Mouse (Mus musculus): ENCODE data around the gene Gm7861. TPM values are rescaled to one million over a fixed set of nuclear protein-coding genes. Genes with fewer than 3 reads are reported as not detected.

Gm7861 gene
- polyA plus RNA-seq (2012; rRNA removed): not detected in 2 replicates

DNA sequence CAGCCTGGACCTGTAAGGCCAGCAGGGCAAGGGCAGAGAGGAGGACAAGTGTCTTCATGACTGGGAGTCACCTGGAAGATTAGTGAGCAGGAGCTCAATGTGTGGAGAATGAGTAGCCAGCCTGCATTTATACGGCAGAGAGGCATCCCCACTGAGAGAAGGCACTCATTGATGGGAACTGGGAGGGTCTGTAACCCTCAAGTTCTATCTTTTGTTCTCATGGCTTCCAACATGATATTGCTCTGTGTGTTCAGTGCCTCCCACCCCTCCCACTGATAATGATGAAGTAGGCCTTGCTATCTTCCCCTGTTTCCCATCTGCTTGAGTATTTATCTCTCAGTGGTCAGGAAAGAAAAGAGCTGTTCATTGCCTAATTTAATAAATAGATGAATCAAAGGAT, at the start of gene Gm7861:
Gm7861 (minus strand) TSS at position 101 of the 400 bp plus-strand sequence.

DNA sequence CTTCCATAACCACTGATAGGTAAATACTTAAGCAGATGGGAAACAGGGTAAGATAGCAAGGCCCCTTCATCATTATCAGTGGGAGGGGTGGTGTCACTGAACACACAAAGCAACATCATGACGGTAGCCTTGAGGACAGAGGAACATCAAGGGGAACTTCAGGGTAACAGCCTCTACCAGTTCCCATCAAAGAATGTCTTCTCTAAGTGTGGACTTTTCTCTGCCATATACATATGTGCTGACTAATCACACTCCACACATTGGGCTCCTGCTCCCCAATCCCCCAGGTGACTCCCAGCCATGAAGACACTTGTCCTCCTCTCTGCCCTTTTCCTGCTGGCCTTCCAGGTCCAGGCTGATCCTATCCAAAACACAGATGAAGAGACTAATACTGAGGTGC, 23.6 kb upstream of the Gm7861 start, which contains the start of gene Defa26:
Defa26 (plus strand) TSS at position 301 of the 400 bp plus-strand sequence.

DNA sequence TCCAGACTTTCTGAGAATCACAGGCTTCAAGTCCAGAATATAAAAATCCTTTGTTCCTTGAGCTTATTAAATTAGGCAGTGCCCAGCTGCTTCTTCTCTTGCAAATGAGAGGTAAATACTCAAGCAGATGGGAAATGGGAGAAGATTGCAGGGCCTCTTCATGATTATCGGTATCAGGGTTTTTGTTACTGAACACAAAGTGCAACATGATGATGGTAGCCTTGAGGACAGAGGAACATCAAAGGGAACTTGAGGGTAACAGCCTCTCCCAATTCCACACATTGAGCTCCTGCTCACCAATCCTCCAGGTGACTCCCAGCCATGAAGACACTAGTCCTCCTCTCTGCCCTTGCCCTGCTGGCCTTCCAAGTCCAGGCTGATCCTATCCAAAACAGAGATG, 11.6 kb downstream of the Gm7861 start, which contains the start of gene Defa28:
Defa28 (plus strand) TSS at position 301 of the 400 bp plus-strand sequence.

GRCm38 (mm10) chr8:21565086-21565485, 29.2 kb downstream of the Gm7861 start, which contains the start of gene Defa37:
Defa37 (plus strand) TSS chr8:21565386.

Other genes with a start within 250 kb of the Gm7861 start
- gene Defa2, start 216.0 kb downstream of the Gm7861 start, polyA plus RNA-seq (2012; rRNA removed): not detected in 2 replicates
- not detected in 2 replicates for gene Defa33, start 202.7 kb downstream of the Gm7861 start, polyA plus RNA-seq (2012; rRNA removed)
- gene Defa36, start 167.1 kb downstream of the Gm7861 start, polyA plus RNA-seq (2012; rRNA removed): not detected in 2 replicates
- gene Gm7849, start 137.9 kb downstream of the Gm7861 start, polyA plus RNA-seq (2012; rRNA removed): not detected in 2 replicates
- gene Defa20, start 85.2 kb downstream of the Gm7861 start, polyA plus RNA-seq (2012; rRNA removed): not detected in 2 replicates
- gene Defa32, start 65.5 kb downstream of the Gm7861 start, polyA plus RNA-seq (2012; rRNA removed): not detected in 2 replicates
- not detected in 2 replicates for gene Defa37, start 29.1 kb downstream of the Gm7861 start, polyA plus RNA-seq (2012; rRNA removed)
- not detected in 2 replicates for gene Defa28, start 11.5 kb downstream of the Gm7861 start, polyA plus RNA-seq (2012; rRNA removed)
- gene Defa26, start 23.7 kb upstream of the Gm7861 start, polyA plus RNA-seq (2012; rRNA removed): not detected in 2 replicates
- gene Defa17, start 61.3 kb upstream of the Gm7861 start, polyA plus RNA-seq (2012; rRNA removed): not detected in 2 replicates
- gene Defa34, start 71.3 kb upstream of the Gm7861 start, polyA plus RNA-seq (2012; rRNA removed): not detected in 2 replicates
- gene AY761184, start 109.1 kb upstream of the Gm7861 start, polyA plus RNA-seq (2012; rRNA removed): not detected in 2 replicates
- gene Defa24, start 140.0 kb upstream of the Gm7861 start, polyA plus RNA-seq (2012; rRNA removed): not detected in 2 replicates
- not detected in 2 replicates for gene Defb50, start 229.0 kb upstream of the Gm7861 start, polyA plus RNA-seq (2012; rRNA removed)
- not detected in 2 replicates for gene Defb2, start 245.4 kb upstream of the Gm7861 start, polyA plus RNA-seq (2012; rRNA removed)

Measured in stomach, adult 2 months (tissue).